Mouse (Mus musculus) liver, adult 2 months (tissue): ENCODE measurements at regions not wholly inside any gene's neighbourhood (a gene's known extent, or its start where the extent isn't known, plus 50 kb on each side); places are given as distances from the start of the nearest gene placed in this dataset.

ENCODE experiments used
- CTCF ChIP-seq: fragments of 200-500 bp; IDR thresholded peaks from 2 replicates; pipeline ENCODE4 v1.5.1; 2011; ENCODE audit warnings: low read depth, low read length, control low read depth
- POLR2A ChIP-seq: fragments of 200-500 bp; IDR thresholded peaks from 2 replicates; pipeline ENCODE4 v1.6.1; 2011; ENCODE audit warnings: low read length, control low read depth; ENCODE audit not compliant: insufficient read depth; ENCODE audit errors: extremely low read depth

- TF ChIP-seq CTCF (no peak), POLR2A (no peak)
Measured at GRCm38 (mm10) chr10:45779720-45780119, 202.1 kb downstream of the Hace1 start.
